Mouse (Mus musculus) cerebellum, adult 2 months (tissue): Measurements from ENCODE around the gene A530016L24Rik. TPM values are rescaled to one million over a fixed set of nuclear protein-coding genes. Genes with fewer than 3 reads are reported as not detected.

Experiments
- DNase-seq, 2 experiments: peaks; one replicate each; pipeline ENCODE4 v3.0.0; 2021
- H3K27ac ChIP-seq: fragments of 200-500 bp; 2 replicates; pipeline ENCODE4 v1.5.1; 2012; ENCODE audit warnings: low read length, control low read depth, inconsistent platforms; ENCODE audit not compliant: insufficient read depth
- H3K27me3 ChIP-seq: fragments of 200-500 bp; 2 replicates; pipeline ENCODE4 v1.6.1; 2012; ENCODE audit warnings: inconsistent platforms, mild to moderate bottlenecking, low read length, moderate library complexity; ENCODE audit not compliant: control insufficient read depth, insufficient read depth
- H3K4me1 ChIP-seq: fragments of 200-500 bp; 2 replicates; pipeline ENCODE4 v1.6.1; 2011; ENCODE audit warnings: low read length; ENCODE audit not compliant: control insufficient read depth, insufficient read depth
- H3K4me3 ChIP-seq: fragments of 200-500 bp; replicated peaks from 2 replicates; pipeline ENCODE3; 2011; ENCODE audit warnings: mild to moderate bottlenecking, low read depth, low read length, control low read depth; ENCODE audit not compliant: insufficient read depth
- CTCF ChIP-seq: fragments of 200-500 bp; IDR thresholded peaks from 2 replicates; pipeline ENCODE4 v1.5.1; 2011; ENCODE audit warnings: low read depth, mild to moderate bottlenecking, control low read depth, low read length, moderate library complexity, borderline replicate concordance; ENCODE audit not compliant: insufficient read depth
- POLR2A ChIP-seq: fragments of 200-500 bp; IDR thresholded peaks from 2 replicates; pipeline ENCODE4 v1.6.1; 2011; ENCODE audit warnings: low read length, control low read depth, borderline replicate concordance; ENCODE audit not compliant: insufficient read depth
- WGBS: fragments of 180-500 bp; shearing (Covaris S2); methylation state at CpG from one replicate; pipeline ENCODE4 v1.1.7; 2018; 5-methylcytosine and 5-hydroxymethylcytosine counted together
- polyA plus RNA-seq: library from polyadenylated mRNA; depleted of rRNA; stranded (reverse); fragments of >200 nt; gene quantifications from 2 replicates; pipeline ENCODE4 v1.2.3, GENCODE M21; 2012

The A530016L24Rik gene
- polyA plus RNA-seq, 1 experiment = 0.08 TPM

- peak; percentile 29 to 46 for DNase-seq
- no peak overlapping the region for H3K27ac ChIP-seq
- WGBS = 6% methylated on average over 4 of the region's 4 CpGs
- H3K4me3 ChIP-seq = no peak overlapping the region
- TF ChIP-seq CTCF (no peak), POLR2A (no peak)
- H3K4me1 ChIP-seq = no peaks in the 10 kb centered on the region; the same call in 1 of the 2 replicates
- H3K27me3 ChIP-seq = no peaks in the 10 kb centered on the region
Observed at GRCm38 (mm10) chr12:112457839-112458238, 31.4 kb upstream of the A530016L24Rik start.

GRCm38 (mm10) chr12:112462423-112462822, 26.8 kb upstream of the A530016L24Rik start:
- WGBS = 91% methylated on average over 12 of the region's 12 CpGs
- no peak overlapping the region for H3K27ac ChIP-seq
- DNase-seq = no peak

GRCm38 (mm10) chr12:112463209-112463608, 26.0 kb upstream of the A530016L24Rik start:
- DNase-seq = no peak
- H3K4me1 ChIP-seq = no peaks in the 10 kb centered on the region; the same call in 1 of the 2 replicates
- no peak overlapping the region for H3K27ac ChIP-seq
- no peaks in the 10 kb centered on the region for H3K27me3 ChIP-seq
- no peak for TF ChIP-seq CTCF
- no peak for TF ChIP-seq POLR2A
- H3K4me3 ChIP-seq = no peak overlapping the region
- 86% methylated on average over 4 of the region's 4 CpGs for WGBS

More at GRCm38 (mm10) chr12:112462423-112462822, 26.8 kb upstream of the A530016L24Rik start:
- no peaks in the 10 kb centered on the region for H3K27me3 ChIP-seq
- no peaks in the 10 kb centered on the region; the same call in 1 of the 2 replicates for H3K4me1 ChIP-seq
- TF ChIP-seq POLR2A (no peak), CTCF (no peak)
- H3K4me3 ChIP-seq = no peak overlapping the region

- TF ChIP-seq POLR2A (no peak), CTCF (no peak)
- no peaks in the 10 kb centered on the region for H3K4me1 ChIP-seq
- WGBS = 82% methylated on average over 3 of the region's 3 CpGs
- H3K27ac ChIP-seq = no peak overlapping the region
- no peaks in the 10 kb centered on the region for H3K27me3 ChIP-seq
- no peak for DNase-seq
- H3K4me3 ChIP-seq = no peak overlapping the region
Observed at GRCm38 (mm10) chr12:112463750-112464444, 25.4 kb upstream of the A530016L24Rik start.

GRCm38 (mm10) chr12:112464516-112464915, 24.7 kb upstream of the A530016L24Rik start:
- 85% methylated on average over 3 of the region's 3 CpGs for WGBS
- TF ChIP-seq CTCF (no peak), POLR2A (no peak)
- no peak for DNase-seq
- no peak overlapping the region for H3K4me3 ChIP-seq
- no peaks in the 10 kb centered on the region for H3K4me1 ChIP-seq
- no peaks in the 10 kb centered on the region for H3K27me3 ChIP-seq
- no peak overlapping the region for H3K27ac ChIP-seq

- DNase-seq = no peak
- Histone ChIP-seq H3K27me3 (no peaks in the 10 kb centered on the region), H3K4me1 (no peaks in the 10 kb centered on the region), H3K4me3 (no peak overlapping the region), H3K27ac (no peak overlapping the region)
- TF ChIP-seq POLR2A = no peak
- TF ChIP-seq CTCF = no peak
- WGBS = 94% methylated on average over 17 of the region's 17 CpGs
Observed at GRCm38 (mm10) chr12:112465928-112466327, 23.3 kb upstream of the A530016L24Rik start.

GRCm38 (mm10) chr12:112467387-112467786, 21.9 kb upstream of the A530016L24Rik start:
- Histone ChIP-seq H3K4me1 (no peaks in the 10 kb centered on the region), H3K4me3 (no peak overlapping the region), H3K27me3 (no peaks in the 10 kb centered on the region), H3K27ac (no peak overlapping the region)
- TF ChIP-seq CTCF (no peak), POLR2A (no peak)
- no peak for DNase-seq
- 62% methylated on average over 10 of the region's 10 CpGs for WGBS

- H3K27me3 ChIP-seq = no peaks in the 10 kb centered on the region
- TF ChIP-seq CTCF (no peak), POLR2A (no peak)
- H3K27ac ChIP-seq = no peak overlapping the region
- no peaks in the 10 kb centered on the region for H3K4me1 ChIP-seq
- no peak overlapping the region for H3K4me3 ChIP-seq
- WGBS = 90% methylated on average over 7 of the region's 7 CpGs
- DNase-seq = no peak
Observed at GRCm38 (mm10) chr12:112469393-112469792, 19.9 kb upstream of the A530016L24Rik start.

- 70% methylated on average over 5 of the region's 5 CpGs for WGBS
Observed at GRCm38 (mm10) chr12:112470216-112470615, 19.0 kb upstream of the A530016L24Rik start.

More at GRCm38 (mm10) chr12:112470216-112470615, 19.0 kb upstream of the A530016L24Rik start:
- no peak overlapping the region for H3K27ac ChIP-seq
- DNase-seq = no peak
- H3K27me3 ChIP-seq = no peaks in the 10 kb centered on the region
- H3K4me3 ChIP-seq = no peak overlapping the region
- TF ChIP-seq POLR2A (no peak), CTCF (no peak)
- H3K4me1 ChIP-seq = no peaks in the 10 kb centered on the region
